Mouse (Mus musculus) hindbrain, embryonic 15.5 days (tissue): ENCODE results near the gene Mgst3. TPM values are rescaled to one million over a fixed set of nuclear protein-coding genes. Genes with fewer than 3 reads are reported as not detected.

Source experiments
- ATAC-seq: fragments of 200-750 bp; cut with Nextera tagmentation; 2 replicates; pipeline ENCODE4 v1.8.0; 2017; ENCODE audit warnings: low read depth, moderate number of reproducible peaks, moderate TSS enrichment; ENCODE audit not compliant: low FRiP score
- H3K27ac ChIP-seq: fragments of 300-500 bp; sonication (generic); replicated peaks from 2 replicates; pipeline ENCODE4 v1.5.1; 2015; ENCODE audit warnings: mild to moderate bottlenecking, inconsistent platforms
- H3K27me3 ChIP-seq: fragments of 300-500 bp; sonication (generic); 2 replicates; pipeline ENCODE4 v1.6.1; 2015; ENCODE audit warnings: control low read depth, inconsistent platforms
- H3K36me3 ChIP-seq: fragments of 300-500 bp; sonication (generic); 2 replicates; pipeline ENCODE4 v1.6.1; 2015; ENCODE audit warnings: control low read depth, inconsistent platforms
- H3K4me1 ChIP-seq: fragments of 300-500 bp; sonication (generic); replicated peaks from 2 replicates; pipeline ENCODE4 v1.6.1; 2015; ENCODE audit warnings: control low read depth, inconsistent platforms
- H3K4me2 ChIP-seq: fragments of 300-500 bp; sonication (generic); 2 replicates; pipeline ENCODE4 v1.6.1; 2015; ENCODE audit warnings: moderate library complexity, mild to moderate bottlenecking, inconsistent platforms
- H3K4me3 ChIP-seq: fragments of 300-500 bp; sonication (generic); 2 replicates; pipeline ENCODE4 v1.5.1; 2015; ENCODE audit warnings: mild to moderate bottlenecking, inconsistent platforms
- H3K9ac ChIP-seq: fragments of 300-500 bp; sonication (generic); 2 replicates; pipeline ENCODE4 v1.6.1; 2015; ENCODE audit warnings: inconsistent platforms
- H3K9me3 ChIP-seq: fragments of 300-500 bp; sonication (generic); 2 replicates; pipeline ENCODE4 v1.6.1; 2016; ENCODE audit warnings: control low read depth, inconsistent platforms
- WGBS: fragments of 180-500 bp; shearing (Covaris S2); methylation state at CpG from one replicate; pipeline ENCODE4 v1.1.7; 2015; 5-methylcytosine and 5-hydroxymethylcytosine counted together
- polyA plus RNA-seq: library from polyadenylated mRNA; unstranded; fragments of >200 nt; fragmentation: Nextera tagmentation; extraction: Ambion mirVana; gene quantifications from 2 replicates; pipeline ENCODE4 v1.2.1, GENCODE M21; 2015

The Mgst3 gene
- polyA plus RNA-seq, 1 experiment from 2014 or later, result 178 TPM

- no peak overlapping the region for H3K4me2 ChIP-seq
- 44% methylated on average over 1 of the region's 2 CpGs for WGBS
- H3K27me3 ChIP-seq, result no peaks in the 10 kb centered on the region
- no peaks in the 10 kb centered on the region for H3K36me3 ChIP-seq
- H3K27ac ChIP-seq, result no peak overlapping the region
- H3K9ac ChIP-seq, result no peak overlapping the region
- H3K9me3 ChIP-seq, result no peaks in the 10 kb centered on the region
- H3K4me3 ChIP-seq, result no peak overlapping the region
- peaks cover 3% of the 10 kb centered on the region; the same call in 1 of the 2 replicates for H3K4me1 ChIP-seq
- ATAC-seq, result no peak
These were observed 7.2 kb downstream of the Mgst3 start for GRCm38 (mm10) chr1:167386466-167386865.

GRCm38 (mm10) chr1:167385636-167386035, 8.0 kb downstream of the Mgst3 start:
- H3K4me2 ChIP-seq, result no peak overlapping the region
- H3K9me3 ChIP-seq, result no peaks in the 10 kb centered on the region
- H3K9ac ChIP-seq, result no peak overlapping the region
- no peaks in the 10 kb centered on the region for H3K36me3 ChIP-seq
- no peaks in the 10 kb centered on the region for H3K4me1 ChIP-seq
- H3K4me3 ChIP-seq, result no peak overlapping the region
- WGBS, result 78% methylated on average over 5 of the region's 5 CpGs
- H3K27ac ChIP-seq, result no peak overlapping the region
- H3K27me3 ChIP-seq, result no peaks in the 10 kb centered on the region
- no peak for ATAC-seq

- no peak overlapping the region for H3K27ac ChIP-seq
- H3K36me3 ChIP-seq, result no peaks in the 10 kb centered on the region
- H3K27me3 ChIP-seq, result no peaks in the 10 kb centered on the region
- H3K4me2 ChIP-seq, result no peak overlapping the region
- H3K9me3 ChIP-seq, result no peaks in the 10 kb centered on the region
- no peak overlapping the region for H3K9ac ChIP-seq
- H3K4me1 ChIP-seq, result no peaks in the 10 kb centered on the region
- no peak for ATAC-seq
- no peak overlapping the region for H3K4me3 ChIP-seq
- WGBS, result 90% methylated on average over 2 of the region's 2 CpGs
These were observed 8.4 kb downstream of the Mgst3 start for GRCm38 (mm10) chr1:167385211-167385610.

- Histone ChIP-seq H3K9me3 (no peaks in the 10 kb centered on the region), H3K4me1 (no peaks in the 10 kb centered on the region), H3K27ac (no peak overlapping the region), H3K27me3 (no peaks in the 10 kb centered on the region), H3K36me3 (no peaks in the 10 kb centered on the region), H3K9ac (no peak overlapping the region), H3K4me2 (no peak overlapping the region), H3K4me3 (no peak overlapping the region)
- ATAC-seq, result no peak
- 78% methylated on average over 3 of the region's 3 CpGs for whole genome bisulfite sequencing
These were observed 9.5 kb downstream of the Mgst3 start for GRCm38 (mm10) chr1:167384156-167384555.

- no peaks in the 10 kb centered on the region for H3K4me1 ChIP-seq
- H3K9ac ChIP-seq, result no peak overlapping the region
- H3K27ac ChIP-seq, result no peak overlapping the region
- 77% methylated on average over 5 of the region's 5 CpGs for WGBS
- H3K4me2 ChIP-seq, result no peak overlapping the region
- H3K27me3 ChIP-seq, result no peaks in the 10 kb centered on the region
- H3K36me3 ChIP-seq, result no peaks in the 10 kb centered on the region
- no peak for ATAC-seq
- no peak overlapping the region for H3K4me3 ChIP-seq
- no peaks in the 10 kb centered on the region for H3K9me3 ChIP-seq
These were observed 10.5 kb downstream of the Mgst3 start for GRCm38 (mm10) chr1:167383178-167383577.

GRCm38 (mm10) chr1:167382763-167383162, 10.9 kb downstream of the Mgst3 start:
- Histone ChIP-seq H3K36me3 (no peaks in the 10 kb centered on the region), H3K9me3 (no peaks in the 10 kb centered on the region), H3K27ac (no peak overlapping the region), H3K4me1 (no peaks in the 10 kb centered on the region), H3K4me3 (no peak overlapping the region), H3K4me2 (no peak overlapping the region), H3K27me3 (no peaks in the 10 kb centered on the region), H3K9ac (no peak overlapping the region)
- no peak for ATAC-seq
- WGBS, result 68% methylated on average over 5 of the region's 5 CpGs

- H3K27ac ChIP-seq, result no peak overlapping the region
- no peak overlapping the region for H3K4me3 ChIP-seq
- no peaks in the 10 kb centered on the region for H3K4me1 ChIP-seq
- H3K9me3 ChIP-seq, result no peaks in the 10 kb centered on the region
- WGBS, result 83% methylated on average over 7 of the region's 7 CpGs
- ATAC-seq, result no peak
- peaks cover 1% of the 10 kb centered on the region; the same call in 1 of the 2 replicates for H3K36me3 ChIP-seq
- no peak overlapping the region for H3K4me2 ChIP-seq
- H3K27me3 ChIP-seq, result no peaks in the 10 kb centered on the region
- no peak overlapping the region for H3K9ac ChIP-seq
These were observed 11.3 kb downstream of the Mgst3 start for GRCm38 (mm10) chr1:167382316-167382715.

- H3K4me2 ChIP-seq, result no peak overlapping the region
- H3K4me1 ChIP-seq, result no peaks in the 10 kb centered on the region
- ATAC-seq, result no peak
- 88% methylated on average over 8 of the region's 8 CpGs for WGBS
- H3K27ac ChIP-seq, result no peak overlapping the region
- H3K4me3 ChIP-seq, result no peak overlapping the region
- H3K9me3 ChIP-seq, result no peaks in the 10 kb centered on the region
- peaks cover 10% of the 10 kb centered on the region for H3K36me3 ChIP-seq
- no peak overlapping the region for H3K9ac ChIP-seq
- no peaks in the 10 kb centered on the region for H3K27me3 ChIP-seq
These were observed 12.3 kb downstream of the Mgst3 start for GRCm38 (mm10) chr1:167381050-167382015.

- no peaks in the 10 kb centered on the region for H3K27me3 ChIP-seq
- ATAC-seq, result no peak
- H3K36me3 ChIP-seq, result peaks cover 13% of the 10 kb centered on the region
- no peak overlapping the region for H3K4me2 ChIP-seq
- no peak overlapping the region for H3K4me3 ChIP-seq
- 88% methylated on average over 2 of the region's 2 CpGs for WGBS
- no peaks in the 10 kb centered on the region for H3K4me1 ChIP-seq
- H3K9me3 ChIP-seq, result no peaks in the 10 kb centered on the region
- no peak overlapping the region for H3K27ac ChIP-seq
- H3K9ac ChIP-seq, result no peak overlapping the region
These were observed 13.4 kb downstream of the Mgst3 start for GRCm38 (mm10) chr1:167380223-167380622.

- no peak for ATAC-seq
These were observed 13.9 kb downstream of the Mgst3 start for GRCm38 (mm10) chr1:167379751-167380150.

GRCm38 (mm10) chr1:167378019-167378418, 15.6 kb downstream of the Mgst3 start:
- Histone ChIP-seq H3K9ac (no peak overlapping the region), H3K9me3 (no peaks in the 10 kb centered on the region), H3K36me3 (peaks cover 13% of the 10 kb centered on the region), H3K27ac (no peak overlapping the region), H3K4me2 (no peak overlapping the region), H3K27me3 (no peaks in the 10 kb centered on the region), H3K4me3 (no peak overlapping the region), H3K4me1 (no peaks in the 10 kb centered on the region)
- no peak for ATAC-seq
- WGBS, result 81% methylated on average over 6 of the region's 6 CpGs

More at GRCm38 (mm10) chr1:167379751-167380150, 13.9 kb downstream of the Mgst3 start:
- Histone ChIP-seq H3K4me2 (no peak overlapping the region), H3K4me1 (no peaks in the 10 kb centered on the region), H3K36me3 (peaks cover 13% of the 10 kb centered on the region), H3K27ac (no peak overlapping the region), H3K4me3 (no peak overlapping the region), H3K9me3 (no peaks in the 10 kb centered on the region), H3K27me3 (no peaks in the 10 kb centered on the region), H3K9ac (no peak overlapping the region)
- WGBS, result 72% methylated on average over 5 of the region's 5 CpGs

GRCm38 (mm10) chr1:167374942-167375341, 18.7 kb downstream of the Mgst3 start:
- H3K9me3 ChIP-seq, result no peaks in the 10 kb centered on the region
- no peaks in the 10 kb centered on the region for H3K4me1 ChIP-seq
- ATAC-seq, result no peak
- H3K9ac ChIP-seq, result no peak overlapping the region
- 62% methylated on average over 2 of the region's 2 CpGs for WGBS
- H3K36me3 ChIP-seq, result peaks cover 20% of the 10 kb centered on the region
- H3K27me3 ChIP-seq, result no peaks in the 10 kb centered on the region
- H3K4me2 ChIP-seq, result no peak overlapping the region
- no peak overlapping the region for H3K4me3 ChIP-seq
- no peak overlapping the region for H3K27ac ChIP-seq
